Mouse (Mus musculus) midbrain, embryonic 15.5 days (tissue): ENCODE measurements at regions not wholly inside any gene's neighbourhood (a gene's known extent, or its start where the extent isn't known, plus 50 kb on each side); places are given as distances from the start of the nearest gene placed in this dataset.

ENCODE experiments used
- ATAC-seq: fragments of 200-750 bp; cut with Nextera tagmentation; replicated peaks from 2 replicates; pipeline ENCODE4 v1.8.0; 2017; ENCODE audit warnings: moderate TSS enrichment
- H3K27ac ChIP-seq: fragments of 300-500 bp; sonication (generic); 2 replicates; pipeline ENCODE4 v1.5.1; 2015; ENCODE audit warnings: mild to moderate bottlenecking, inconsistent platforms
- H3K27me3 ChIP-seq: fragments of 300-500 bp; sonication (generic); replicated peaks from 2 replicates; pipeline ENCODE4 v1.6.1; 2015; ENCODE audit warnings: inconsistent platforms
- H3K36me3 ChIP-seq: fragments of 300-500 bp; sonication (generic); replicated peaks from 2 replicates; pipeline ENCODE4 v1.6.1; 2015; ENCODE audit warnings: inconsistent platforms
- H3K4me1 ChIP-seq: fragments of 300-500 bp; sonication (generic); 2 replicates; pipeline ENCODE4 v1.6.1; 2015; ENCODE audit warnings: inconsistent platforms
- H3K4me2 ChIP-seq: fragments of 300-500 bp; sonication (generic); 2 replicates; pipeline ENCODE4 v1.6.1; 2015; ENCODE audit warnings: inconsistent platforms, mild to moderate bottlenecking, moderate library complexity
- H3K4me3 ChIP-seq: fragments of 300-500 bp; sonication (generic); 2 replicates; pipeline ENCODE4 v1.5.1; 2015; ENCODE audit warnings: mild to moderate bottlenecking, inconsistent platforms
- H3K9ac ChIP-seq: fragments of 300-500 bp; sonication (generic); 2 replicates; pipeline ENCODE4 v1.6.1; 2015; ENCODE audit warnings: mild to moderate bottlenecking, inconsistent platforms
- H3K9me3 ChIP-seq: fragments of 300-500 bp; sonication (generic); 2 replicates; pipeline ENCODE4 v1.6.1; 2016; ENCODE audit warnings: inconsistent platforms
- WGBS: fragments of 180-500 bp; shearing (Covaris S2); methylation state at CpG from one replicate; pipeline ENCODE4 v1.1.7; 2015; ENCODE audit warnings: mixed read lengths; 5-methylcytosine and 5-hydroxymethylcytosine counted together

DNA sequence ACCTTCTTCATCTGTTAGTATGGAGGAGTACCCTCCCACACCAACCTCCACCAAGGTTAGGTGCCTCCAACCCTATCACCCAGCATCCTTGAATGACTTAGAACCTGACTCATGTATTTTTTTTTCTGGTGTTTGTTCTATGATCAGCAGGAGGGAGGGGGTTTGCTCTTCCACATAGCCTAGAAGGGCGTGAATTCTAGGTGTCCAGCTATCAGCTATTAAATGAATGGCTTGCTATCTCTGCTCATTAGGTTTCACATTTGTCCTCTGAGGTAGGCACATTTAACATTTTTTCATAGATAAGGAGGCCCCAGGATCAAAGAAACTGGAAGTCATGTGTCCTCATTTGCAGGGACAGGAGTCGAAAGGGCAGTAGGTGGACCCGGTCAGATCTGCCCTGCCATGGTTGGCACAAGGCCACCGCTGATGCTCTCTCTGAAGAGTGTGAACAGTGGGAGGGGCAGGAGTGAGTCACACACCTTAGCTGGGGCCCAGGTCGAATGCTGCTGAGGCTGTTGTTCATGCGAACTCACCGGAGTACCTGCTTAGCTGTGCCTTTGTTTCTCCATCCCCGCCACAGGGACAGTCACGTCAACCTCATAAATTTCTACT, 424.4 kb downstream of the Med13l start:
- Histone ChIP-seq H3K9me3 (no peaks in the 10 kb centered on the region), H3K4me2 (no peak overlapping the region), H3K9ac (no peak overlapping the region), H3K27me3 (no peaks in the 10 kb centered on the region), H3K27ac (no peak overlapping the region), H3K4me1 (peaks cover 4% of the 10 kb centered on the region; the same call in 1 of the 2 replicates), H3K4me3 (no peak overlapping the region), H3K36me3 (no peaks in the 10 kb centered on the region)
- 94% methylated on average over 9 of the region's 9 CpGs for WGBS
- no peak for ATAC-seq

DNA sequence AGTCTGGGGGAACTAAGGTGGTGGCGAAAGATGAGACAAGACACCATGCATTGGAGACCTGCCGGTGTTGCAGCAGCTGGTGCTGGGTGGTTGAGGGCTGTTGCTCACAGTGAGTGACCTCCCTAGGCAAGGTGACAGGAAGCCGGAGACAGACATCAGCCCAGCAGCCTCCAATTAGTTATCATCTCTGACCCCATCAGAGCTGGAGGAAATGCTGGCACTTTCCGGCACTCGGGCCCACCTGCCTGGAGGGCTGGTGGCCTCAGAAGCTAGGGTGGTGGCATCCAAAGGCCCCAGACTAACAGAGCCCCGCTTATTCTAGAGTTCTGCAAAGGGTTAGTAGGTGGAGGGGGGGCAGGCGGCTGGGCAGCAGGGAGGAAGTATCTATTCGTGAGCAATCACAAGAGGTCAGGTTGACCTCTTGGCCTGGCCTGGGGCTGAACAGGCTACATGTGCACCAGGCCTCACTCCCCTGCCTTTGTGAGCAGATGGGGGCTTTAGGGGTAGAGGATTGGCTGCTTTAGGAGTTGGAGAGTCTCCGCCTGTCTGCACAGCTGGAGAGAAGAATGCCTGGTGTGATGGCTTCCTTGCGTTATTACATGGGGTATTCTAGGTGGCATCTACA, 427.0 kb downstream of the Med13l start:
- H3K27me3 ChIP-seq: no peaks in the 10 kb centered on the region
- H3K27ac ChIP-seq: no peak overlapping the region
- H3K9me3 ChIP-seq: no peaks in the 10 kb centered on the region
- no peak for ATAC-seq
- no peaks in the 10 kb centered on the region for H3K4me1 ChIP-seq
- 76% methylated on average over 10 of the region's 10 CpGs for WGBS
- no peak overlapping the region for H3K9ac ChIP-seq
- no peaks in the 10 kb centered on the region for H3K36me3 ChIP-seq
- H3K4me3 ChIP-seq: no peak overlapping the region
- H3K4me2 ChIP-seq: no peak overlapping the region

GRCm38 (mm10) chr5:118999124-118999523, 438.6 kb downstream of the Med13l start:
- no peak overlapping the region for H3K4me3 ChIP-seq
- H3K9ac ChIP-seq: no peak overlapping the region
- no peaks in the 10 kb centered on the region for H3K9me3 ChIP-seq
- 0 out of 2 replicates have a peak overlapping the region, but pooled peaks have one; percentile 1 for H3K4me2 ChIP-seq
- ATAC-seq: no peak
- H3K4me1 ChIP-seq: peaks cover 5% of the 10 kb centered on the region; the same call in 1 of the 2 replicates
- no peak overlapping the region for H3K27ac ChIP-seq
- H3K36me3 ChIP-seq: no peaks in the 10 kb centered on the region
- WGBS: 2% methylated on average over 15 of the region's 15 CpGs
- no peaks in the 10 kb centered on the region for H3K27me3 ChIP-seq

GRCm38 (mm10) chr5:119005825-119006471, 445.5 kb downstream of the Med13l start:
- no peak for ATAC-seq
- WGBS: under 1% methylated on average over 22 of the region's 34 CpGs
- no peak overlapping the region for H3K27ac ChIP-seq

GRCm38 (mm10) chr5:119010048-119010447, 449.6 kb downstream of the Med13l start:
- H3K9me3 ChIP-seq: no peaks in the 10 kb centered on the region
- no peak for ATAC-seq
- peaks cover 10% of the 10 kb centered on the region for H3K4me1 ChIP-seq
- no peaks in the 10 kb centered on the region for H3K36me3 ChIP-seq
- no peak overlapping the region for H3K4me3 ChIP-seq
- H3K27ac ChIP-seq: no peak overlapping the region
- no peak overlapping the region for H3K4me2 ChIP-seq
- peaks cover 6% of the 10 kb centered on the region for H3K27me3 ChIP-seq
- WGBS: 86% methylated on average over 14 of the region's 14 CpGs
- H3K9ac ChIP-seq: no peak overlapping the region

More at GRCm38 (mm10) chr5:119005825-119006471, 445.5 kb downstream of the Med13l start:
- Histone ChIP-seq H3K4me3 (peak overlapping the region; percentile 38), H3K4me2 (peak overlapping the region; percentile 90), H3K27me3 (peaks cover 6% of the 10 kb centered on the region), H3K4me1 (peaks cover 10% of the 10 kb centered on the region), H3K9ac (peak overlapping the region; percentile 45; the same call in 1 of the 2 replicates), H3K9me3 (no peaks in the 10 kb centered on the region), H3K36me3 (no peaks in the 10 kb centered on the region)

DNA sequence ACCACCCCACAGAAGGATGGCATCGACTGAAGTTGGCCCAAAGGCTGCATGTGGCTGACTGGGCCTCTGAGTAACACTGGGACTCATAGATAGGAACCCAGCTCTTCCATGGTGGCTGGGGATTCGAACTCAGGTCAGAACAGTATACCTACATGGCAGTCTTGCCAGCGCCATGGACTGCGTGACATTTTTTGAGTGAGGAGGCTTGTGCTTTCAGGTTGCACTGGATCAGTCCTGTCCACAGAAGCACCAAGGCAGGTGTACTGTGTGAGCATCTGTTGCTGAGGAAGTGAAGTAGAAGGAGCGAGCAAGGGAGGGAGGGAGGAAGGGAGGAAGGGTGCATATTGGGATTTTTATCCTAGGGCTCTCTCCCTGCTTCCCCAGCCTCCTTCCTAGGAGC, 454.7 kb downstream of the Med13l start:
- no peak overlapping the region for H3K4me3 ChIP-seq
- 85% methylated on average over 5 of the region's 5 CpGs for WGBS
- H3K4me2 ChIP-seq: no peak overlapping the region
- H3K9me3 ChIP-seq: no peaks in the 10 kb centered on the region
- no peak overlapping the region for H3K9ac ChIP-seq
- no peaks in the 10 kb centered on the region for H3K36me3 ChIP-seq
- peaks cover 6% of the 10 kb centered on the region; the same call in 1 of the 2 replicates for H3K4me1 ChIP-seq
- no peaks in the 10 kb centered on the region for H3K27me3 ChIP-seq
- ATAC-seq: peak; percentile 14; the same call in 1 of the 2 replicates
- H3K27ac ChIP-seq: peak overlapping the region; percentile 9; the same call in 1 of the 2 replicates

DNA sequence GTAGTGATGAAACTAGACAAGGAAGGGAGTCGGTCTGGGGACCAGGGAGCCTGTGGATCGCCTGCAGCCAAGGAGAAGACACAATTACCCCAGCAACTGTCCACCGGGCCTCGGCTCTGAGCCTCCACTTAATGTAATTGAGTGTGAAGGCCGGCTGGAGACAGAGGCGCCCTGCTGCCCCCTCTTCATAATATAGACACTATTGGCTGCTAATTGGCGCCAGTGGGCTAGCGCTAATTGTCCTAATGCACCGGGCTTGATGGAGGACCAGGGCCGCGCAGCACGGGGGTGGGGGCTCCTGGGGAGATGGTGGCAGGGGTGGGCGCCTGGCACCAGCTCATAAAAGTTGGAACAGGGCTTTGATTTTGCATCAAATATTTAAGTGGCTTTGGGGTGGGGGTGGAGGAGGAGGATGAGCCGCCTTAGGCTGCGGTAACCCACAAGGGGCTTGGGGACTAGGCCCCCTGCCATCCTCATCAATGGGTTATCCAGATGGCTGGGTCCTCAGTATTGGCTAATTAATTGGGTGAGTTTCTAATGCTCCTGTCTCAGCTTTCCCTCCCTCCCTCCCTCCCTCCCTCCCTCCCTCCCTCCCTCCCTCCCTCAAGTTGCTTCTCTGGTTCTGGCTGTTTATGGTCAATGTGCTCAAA, 455.3 kb downstream of the Med13l start:
- WGBS: 8% methylated on average over 15 of the region's 15 CpGs
- no peak overlapping the region for H3K4me3 ChIP-seq
- no peak overlapping the region for H3K4me2 ChIP-seq
- no peaks in the 10 kb centered on the region for H3K36me3 ChIP-seq
- H3K27ac ChIP-seq: peak overlapping the region; percentile 9; the same call in 1 of the 2 replicates
- ATAC-seq: peak; percentile 78
- H3K9ac ChIP-seq: no peak overlapping the region
- no peaks in the 10 kb centered on the region for H3K27me3 ChIP-seq
- H3K9me3 ChIP-seq: no peaks in the 10 kb centered on the region
- H3K4me1 ChIP-seq: peaks cover 6% of the 10 kb centered on the region; the same call in 1 of the 2 replicates

DNA sequence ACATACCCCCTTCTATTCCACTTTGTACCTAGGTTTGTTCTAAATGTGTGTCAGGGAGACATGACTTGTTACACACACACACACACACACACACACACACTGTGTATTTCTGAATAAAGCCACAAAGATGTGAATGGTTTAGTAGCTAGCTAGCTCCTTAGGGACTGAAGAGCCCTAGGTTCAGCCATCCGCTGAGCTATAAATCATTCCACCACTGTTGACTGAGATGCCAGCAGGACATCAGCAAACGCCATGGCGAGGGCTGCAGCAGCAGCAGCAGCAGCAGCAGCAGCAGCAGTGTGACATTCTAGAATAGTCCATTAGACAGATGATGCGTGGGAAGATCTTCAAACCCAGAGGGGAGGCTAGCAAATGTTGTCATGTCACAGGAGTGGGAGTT, 455.9 kb downstream of the Med13l start:
- ATAC-seq: no peak
- no peaks in the 10 kb centered on the region for H3K36me3 ChIP-seq
- 33% methylated on average over 4 of the region's 4 CpGs for WGBS
- no peaks in the 10 kb centered on the region for H3K27me3 ChIP-seq
- H3K9me3 ChIP-seq: no peaks in the 10 kb centered on the region
- H3K4me2 ChIP-seq: no peak overlapping the region
- no peak overlapping the region for H3K27ac ChIP-seq
- no peak overlapping the region for H3K4me3 ChIP-seq
- peaks cover 6% of the 10 kb centered on the region; the same call in 1 of the 2 replicates for H3K4me1 ChIP-seq
- no peak overlapping the region for H3K9ac ChIP-seq

DNA sequence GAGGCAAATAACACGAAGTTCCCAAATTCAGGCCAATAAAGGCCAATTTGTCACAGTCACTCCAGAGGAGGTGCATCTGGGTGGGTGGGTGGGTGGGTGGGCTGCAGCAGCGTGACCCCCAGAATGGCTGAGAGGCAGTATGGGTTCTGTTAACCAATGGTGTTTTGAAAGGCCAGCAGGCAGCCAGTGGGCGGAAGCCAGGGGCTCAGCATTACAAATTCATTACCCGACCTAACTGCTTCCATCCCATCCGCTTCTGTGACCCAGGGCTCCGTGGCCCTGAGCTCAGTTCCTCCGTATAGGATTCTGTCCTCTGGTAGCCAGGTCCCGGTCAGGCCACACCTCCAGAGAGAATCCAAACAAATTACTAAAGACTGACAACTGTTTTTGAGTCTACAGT, 463.5 kb downstream of the Med13l start:
- no peak overlapping the region for H3K4me3 ChIP-seq
- H3K27me3 ChIP-seq: no peaks in the 10 kb centered on the region
- no peak overlapping the region for H3K27ac ChIP-seq
- H3K9ac ChIP-seq: no peak overlapping the region
- no peaks in the 10 kb centered on the region for H3K9me3 ChIP-seq
- no peaks in the 10 kb centered on the region for H3K4me1 ChIP-seq
- no peak for ATAC-seq
- H3K36me3 ChIP-seq: no peaks in the 10 kb centered on the region
- no peak overlapping the region for H3K4me2 ChIP-seq
- 61% methylated on average over 8 of the region's 8 CpGs for WGBS

- Histone ChIP-seq H3K9me3 (no peaks in the 10 kb centered on the region), H3K4me1 (no peaks in the 10 kb centered on the region), H3K4me2 (no peak overlapping the region), H3K36me3 (no peaks in the 10 kb centered on the region), H3K27me3 (no peaks in the 10 kb centered on the region), H3K4me3 (no peak overlapping the region), H3K27ac (no peak overlapping the region), H3K9ac (no peak overlapping the region)
- WGBS: 82% methylated on average over 5 of the region's 5 CpGs
- no peak for ATAC-seq
Observed at GRCm38 (mm10) chr5:119032051-119032450, 471.6 kb downstream of the Med13l start.

DNA sequence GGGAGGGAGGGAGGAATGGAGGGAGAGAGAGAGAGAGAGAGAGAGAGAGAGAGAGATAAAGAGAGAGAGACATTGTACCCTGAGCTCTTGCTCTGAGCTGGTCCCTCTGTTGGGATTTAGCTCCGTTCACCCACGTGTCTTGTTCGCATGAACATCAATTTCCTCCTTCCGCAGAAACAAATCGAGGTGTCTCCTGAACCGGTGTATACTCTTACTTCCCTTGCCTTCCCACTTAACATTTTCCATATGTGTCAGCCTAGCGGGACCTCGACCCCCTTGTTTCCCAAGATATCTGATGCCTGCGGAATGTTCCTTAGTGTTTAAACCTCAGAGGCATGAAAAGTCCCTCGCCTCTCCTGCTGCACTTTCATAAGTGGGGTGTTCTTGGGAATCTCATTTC, 484.1 kb downstream of the Med13l start:
- WGBS: 84% methylated on average over 10 of the region's 10 CpGs
- no peaks in the 10 kb centered on the region for H3K9me3 ChIP-seq
- H3K4me3 ChIP-seq: no peak overlapping the region
- H3K36me3 ChIP-seq: no peaks in the 10 kb centered on the region
- H3K27me3 ChIP-seq: no peaks in the 10 kb centered on the region
- ATAC-seq: no peak
- H3K4me2 ChIP-seq: no peak overlapping the region
- H3K9ac ChIP-seq: no peak overlapping the region
- H3K27ac ChIP-seq: no peak overlapping the region
- no peaks in the 10 kb centered on the region for H3K4me1 ChIP-seq

- no peak overlapping the region for H3K27ac ChIP-seq
- H3K4me3 ChIP-seq: no peak overlapping the region
- H3K27me3 ChIP-seq: no peaks in the 10 kb centered on the region
- no peaks in the 10 kb centered on the region for H3K4me1 ChIP-seq
- 53% methylated on average over 4 of the region's 4 CpGs for WGBS
- no peak for ATAC-seq
- no peaks in the 10 kb centered on the region for H3K9me3 ChIP-seq
- no peak overlapping the region for H3K9ac ChIP-seq
- H3K36me3 ChIP-seq: no peaks in the 10 kb centered on the region
- H3K4me2 ChIP-seq: no peak overlapping the region
Observed at GRCm38 (mm10) chr5:119047581-119047980, 487.1 kb downstream of the Med13l start.
